Mouse (Mus musculus) heart, adult 9 months (tissue): Measurements from ENCODE around the gene Dcun1d1.

ENCODE experiments used
- DNase-seq, 2 experiments: peaks; one replicate each; pipeline ENCODE4 v3.0.0; 2022; ENCODE audit warnings: low spot score in 2 of 2

Dcun1d1 gene

GRCm38 (mm10) chr3:35937345-35937744, at the start of gene Dcun1d1:
Gene Dcun1d1 (minus strand): TSS chr3:35937445.
- DNase-seq = no peak

GRCm38 (mm10) chr3:35986266-35986665, 49.0 kb upstream of the Dcun1d1 start:
- DNase-seq = peak; percentile 15 to 50

DNA sequence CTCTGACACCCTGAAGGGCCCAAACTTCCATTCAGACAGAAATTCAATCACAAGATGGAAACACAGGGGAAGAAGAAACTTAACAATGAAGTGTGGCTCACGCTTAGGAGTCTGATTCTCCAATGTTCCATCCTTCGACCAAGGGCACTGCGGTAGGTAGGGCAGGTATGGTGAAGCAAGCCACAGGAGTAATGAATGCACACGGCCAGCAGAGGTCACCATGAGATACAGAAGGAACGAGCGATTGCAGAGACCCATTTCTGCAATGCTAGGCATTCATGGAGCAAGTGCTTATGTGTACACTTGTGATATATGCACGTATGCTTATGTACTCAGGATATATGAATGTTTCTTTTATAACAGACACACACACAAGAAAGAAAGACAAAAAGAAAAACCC, 36.3 kb upstream of the Dcun1d1 start:
- no peak for DNase-seq

DNA sequence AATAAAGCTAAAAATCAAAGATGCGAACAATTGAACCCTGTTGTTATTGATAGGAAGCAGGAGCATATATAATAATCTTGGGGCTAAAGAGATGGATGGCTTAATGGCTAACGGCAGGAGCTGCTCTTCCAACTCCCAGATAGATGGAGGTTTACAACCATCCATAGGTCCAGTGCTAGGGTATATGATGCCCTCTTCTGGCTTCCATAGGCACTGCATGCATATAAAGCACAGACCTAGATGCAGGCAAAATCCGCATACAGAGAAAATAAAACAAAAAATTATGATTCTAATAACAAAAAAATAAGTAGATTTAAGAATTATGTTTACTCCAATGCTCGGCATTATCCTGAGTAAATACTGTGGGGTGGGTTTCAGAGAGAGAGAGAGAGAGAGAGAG, 35.7 kb upstream of the Dcun1d1 start:
- no peak for DNase-seq

DNA sequence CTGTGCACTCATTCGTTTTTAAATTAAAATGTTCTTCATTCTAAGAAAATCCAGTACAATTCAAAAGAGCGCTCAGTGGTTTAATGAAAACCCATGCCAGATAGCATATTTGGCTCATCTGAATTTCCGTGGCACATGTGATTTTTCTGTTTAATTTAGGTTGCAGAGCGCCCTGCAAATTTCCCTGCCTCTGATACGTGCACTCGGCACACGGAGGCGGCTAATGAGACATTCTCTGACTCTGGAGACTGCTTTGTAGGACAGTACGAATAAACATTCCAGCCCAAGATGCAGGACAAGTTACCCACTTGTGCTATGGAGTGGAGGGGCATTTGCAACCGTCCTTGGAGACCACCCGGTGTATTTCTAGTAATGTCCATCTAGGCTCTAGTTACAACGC, 33.9 kb upstream of the Dcun1d1 start:
- DNase-seq = no peak

DNA sequence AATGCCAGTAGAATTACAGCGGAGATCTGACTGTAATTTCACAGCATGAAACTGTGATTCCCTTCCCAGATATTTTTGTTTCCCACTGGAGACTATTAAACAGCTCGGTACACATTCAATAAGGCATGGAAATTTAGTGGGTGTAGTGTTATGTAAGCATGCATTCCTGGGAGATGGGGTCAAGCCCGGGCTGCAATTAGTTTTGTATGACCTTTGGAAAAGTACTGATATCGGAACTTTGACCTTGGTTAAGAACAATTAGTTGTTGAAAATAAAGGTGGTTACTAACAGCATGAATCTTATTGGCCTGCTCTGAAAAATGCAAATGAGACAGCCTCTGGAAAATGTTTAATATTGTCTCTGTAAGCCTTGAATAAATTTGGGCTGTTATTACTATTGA, 33.2 kb upstream of the Dcun1d1 start:
- no peak for DNase-seq

DNA sequence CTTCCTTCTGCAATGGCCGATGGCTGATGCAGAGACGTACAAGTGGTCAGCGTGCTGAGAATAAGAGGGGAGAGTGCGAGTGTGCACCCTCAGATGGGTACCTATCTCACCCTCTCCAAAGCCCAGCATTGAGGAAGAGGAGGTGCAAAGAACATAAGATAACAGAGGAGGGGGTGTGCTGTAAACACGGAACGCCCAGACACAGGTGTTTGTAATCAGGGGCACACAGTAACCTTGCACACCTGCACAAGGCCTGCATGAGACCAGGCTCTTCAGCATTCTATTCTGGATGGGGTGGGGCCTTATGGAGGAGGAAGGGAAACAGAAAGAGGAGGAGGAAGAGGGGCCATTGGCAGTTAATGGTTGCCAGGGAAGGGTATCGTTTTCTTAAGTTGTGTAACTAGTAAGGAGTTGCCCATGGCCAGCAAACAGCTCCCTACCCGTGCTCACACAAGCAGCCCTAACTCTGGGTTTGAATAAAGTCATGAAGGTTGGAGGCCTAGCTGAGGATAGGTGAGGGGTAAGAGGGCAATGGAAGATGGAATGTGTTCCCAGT, 30.2 kb upstream of the Dcun1d1 start:
- DNase-seq = no peak

- DNase-seq = no peak
Observed at GRCm38 (mm10) chr3:35966493-35966892, 29.2 kb upstream of the Dcun1d1 start.

GRCm38 (mm10) chr3:35964928-35965327, 27.7 kb upstream of the Dcun1d1 start:
- no peak for DNase-seq

- no peak for DNase-seq
Observed at GRCm38 (mm10) chr3:35963921-35964320, 26.7 kb upstream of the Dcun1d1 start.

- no peak for DNase-seq
Observed at GRCm38 (mm10) chr3:35963401-35963800, 26.2 kb upstream of the Dcun1d1 start.

GRCm38 (mm10) chr3:35962967-35963366, 25.7 kb upstream of the Dcun1d1 start:
- no peak for DNase-seq

DNA sequence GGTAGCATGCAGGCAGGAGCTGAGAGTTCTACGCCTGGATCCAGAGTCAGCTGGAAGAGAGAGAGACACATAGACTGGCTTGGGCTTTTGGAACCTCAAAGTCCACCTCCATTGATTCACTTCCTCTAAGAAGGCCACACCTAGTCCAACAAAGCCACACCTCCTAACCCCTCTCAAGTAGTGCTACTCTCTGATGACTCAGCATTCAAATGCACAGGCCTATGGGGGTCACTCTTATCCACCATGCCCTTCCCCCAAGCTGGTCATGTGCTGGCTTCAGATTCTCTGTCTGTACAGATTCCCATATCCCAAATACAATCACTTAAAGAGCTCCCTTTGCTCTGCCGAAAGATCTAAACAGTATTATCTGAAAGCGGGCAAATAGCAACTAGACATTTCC, 20.0 kb upstream of the Dcun1d1 start:
- DNase-seq = no peak

GRCm38 (mm10) chr3:35954901-35955575, 17.8 kb upstream of the Dcun1d1 start:
- DNase-seq = no peak

- no peak for DNase-seq
Observed at GRCm38 (mm10) chr3:35953816-35954215, 16.6 kb upstream of the Dcun1d1 start.

- no peak for DNase-seq
Observed at GRCm38 (mm10) chr3:35953184-35953583, 15.9 kb upstream of the Dcun1d1 start.

GRCm38 (mm10) chr3:35948197-35948596, 11.0 kb upstream of the Dcun1d1 start:
- DNase-seq = no peak

DNA sequence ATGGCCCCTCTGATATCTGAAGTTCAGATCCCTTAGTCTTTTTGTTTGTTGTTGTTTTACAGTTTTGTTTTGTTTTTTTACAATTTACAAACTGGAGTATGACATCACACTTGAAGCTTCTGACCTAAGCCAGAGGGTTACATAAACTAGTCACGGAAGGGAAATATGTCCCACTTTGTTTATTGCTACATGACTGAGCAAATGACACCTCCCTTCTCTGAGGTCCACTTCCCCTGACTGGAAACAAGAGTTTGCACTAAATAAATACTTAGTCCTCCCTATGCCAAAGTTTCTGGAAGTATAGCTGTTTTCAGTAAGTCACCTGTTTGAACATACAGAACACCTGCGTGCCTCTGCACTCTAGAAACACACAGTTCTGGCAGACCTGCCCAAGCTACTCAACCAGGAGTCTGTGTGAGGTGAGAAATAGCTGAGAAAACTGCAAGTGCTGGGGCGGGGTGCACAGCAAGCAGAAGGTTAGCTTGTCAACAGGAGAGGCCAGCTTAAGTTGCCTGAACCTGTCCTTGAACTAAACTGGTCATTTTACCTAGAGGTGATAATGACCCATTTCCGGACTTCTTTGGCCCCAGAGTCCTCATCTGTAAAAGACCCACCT, 3.4 kb upstream of the Dcun1d1 start:
- no peak for DNase-seq

GRCm38 (mm10) chr3:35940047-35940446, 2.8 kb upstream of the Dcun1d1 start:
- DNase-seq = no peak

DNA sequence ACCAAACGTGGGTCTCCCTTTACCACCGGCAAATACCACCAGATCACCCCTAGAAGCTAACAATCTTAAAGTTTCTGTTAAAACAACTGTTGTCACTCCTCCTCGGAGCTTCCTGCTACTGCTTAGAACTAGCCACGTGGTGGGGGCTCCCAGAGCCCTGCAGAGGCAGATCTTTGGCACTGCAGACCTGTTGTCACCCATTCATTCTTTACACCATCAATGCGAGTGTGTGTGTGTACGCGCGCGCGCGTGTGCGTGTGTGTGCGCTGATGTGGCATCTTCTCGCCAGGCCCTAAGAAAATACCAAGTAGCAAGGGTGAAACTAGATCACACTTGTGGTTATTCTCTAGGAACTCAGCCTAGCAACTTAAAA, 3.9 kb downstream of the Dcun1d1 start:
- peak in 1 of 2 experiments; percentile 7 for DNase-seq

GRCm38 (mm10) chr3:35932735-35933404, 4.4 kb downstream of the Dcun1d1 start:
- DNase-seq = peak; percentile 83 to 85

DNA sequence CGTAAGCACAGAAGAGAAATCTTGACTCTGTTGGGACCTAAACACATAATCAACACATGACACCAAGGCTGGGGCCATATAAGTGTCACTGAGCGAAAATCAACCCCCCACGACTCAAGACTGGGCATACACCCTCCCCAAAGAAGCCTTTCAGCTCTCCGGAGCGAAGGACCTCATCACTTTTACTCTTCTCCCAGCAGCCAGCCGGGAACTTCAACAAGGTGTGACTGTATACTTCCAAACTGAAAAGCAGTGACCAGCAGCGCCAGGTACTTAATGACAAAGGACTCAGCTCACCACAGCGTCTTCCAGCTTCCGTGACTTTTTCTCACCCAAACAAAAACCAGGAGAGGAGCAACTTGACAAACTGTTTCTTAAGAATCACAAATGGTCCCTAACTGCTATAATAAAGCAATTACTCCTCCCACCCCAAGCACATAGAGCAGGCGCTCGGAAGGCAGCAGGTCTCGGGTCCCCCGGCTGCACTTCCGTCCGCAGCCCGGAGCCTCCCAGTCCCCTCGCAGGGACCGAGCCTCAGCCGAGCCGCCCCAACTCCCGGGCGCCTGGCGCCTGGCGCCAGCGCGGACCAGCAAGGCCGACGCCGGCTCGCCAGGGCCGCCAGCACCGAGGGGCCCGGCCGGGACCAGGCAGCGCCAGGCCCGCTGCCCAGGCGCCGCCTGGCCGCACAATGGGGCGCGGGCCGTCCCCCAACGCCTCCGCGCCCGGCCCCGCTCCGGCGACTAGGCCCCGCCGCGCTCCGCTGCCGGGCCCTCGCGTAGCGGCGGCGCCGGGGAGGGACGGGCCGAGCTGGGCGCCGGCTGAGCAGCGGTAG, 5.1 kb downstream of the Dcun1d1 start:
- peak; percentile 26 to 50 for DNase-seq
